Mouse (Mus musculus) lung, postnatal 14 days (tissue): ENCODE measurements around the gene Ifrd2.

ENCODE experiments used
- DNase-seq: peaks from one replicate; pipeline ENCODE4 v3.0.0; 2021

Ifrd2 gene

GRCm38 (mm10) chr9:107625351-107626128, 38.1 kb downstream of the Ifrd2 start:
- DNase-seq: no peak

- no peak for DNase-seq
Observed at GRCm38 (mm10) chr9:107626158-107626843, 38.9 kb downstream of the Ifrd2 start.

- DNase-seq: peak; percentile 92
Observed at GRCm38 (mm10) chr9:107626844-107627277, 39.4 kb downstream of the Ifrd2 start.

GRCm38 (mm10) chr9:107627387-107628255, 40.2 kb downstream of the Ifrd2 start:
- DNase-seq: no peak

- DNase-seq: peak; percentile 59
Observed at GRCm38 (mm10) chr9:107628721-107629410, 41.4 kb downstream of the Ifrd2 start.

- DNase-seq: no peak
Observed at GRCm38 (mm10) chr9:107629411-107629730, 41.9 kb downstream of the Ifrd2 start.

- no peak for DNase-seq
Observed at GRCm38 (mm10) chr9:107629901-107630425, 42.5 kb downstream of the Ifrd2 start.

- no peak for DNase-seq
Observed at GRCm38 (mm10) chr9:107630576-107630975, 43.1 kb downstream of the Ifrd2 start.

GRCm38 (mm10) chr9:107631311-107631826, 43.9 kb downstream of the Ifrd2 start:
- no peak for DNase-seq

GRCm38 (mm10) chr9:107631861-107632260, 44.4 kb downstream of the Ifrd2 start:
- no peak for DNase-seq

GRCm38 (mm10) chr9:107632478-107632877, 45.0 kb downstream of the Ifrd2 start:
- DNase-seq: peak; percentile 73

- DNase-seq: peak; percentile 87
Observed at GRCm38 (mm10) chr9:107633091-107633660, 45.7 kb downstream of the Ifrd2 start.

GRCm38 (mm10) chr9:107633661-107634405, 46.4 kb downstream of the Ifrd2 start:
- DNase-seq: peak; percentile 31

- no peak for DNase-seq
Observed at GRCm38 (mm10) chr9:107634406-107635278, 47.2 kb downstream of the Ifrd2 start.

- DNase-seq: peak; percentile 97
Observed at GRCm38 (mm10) chr9:107635279-107636028, 48.0 kb downstream of the Ifrd2 start, which contains the start of gene Gnai2. TSS of gene Gnai2 (minus strand) at chr9:107635367.

- no peak for DNase-seq
Observed at GRCm38 (mm10) chr9:107637070-107637469, 49.6 kb downstream of the Ifrd2 start.

GRCm38 (mm10) chr9:107640257-107640772, 52.9 kb downstream of the Ifrd2 start:
- DNase-seq: peak; percentile 40

- DNase-seq: no peak
Observed at GRCm38 (mm10) chr9:107641666-107642065, 54.2 kb downstream of the Ifrd2 start.
